Mouse (Mus musculus): ENCODE measurements at regions not wholly inside any gene's neighbourhood (a gene's known extent, or its start where the extent isn't known, plus 50 kb on each side); places are given as distances from the start of the nearest gene placed in this dataset.

DNA sequence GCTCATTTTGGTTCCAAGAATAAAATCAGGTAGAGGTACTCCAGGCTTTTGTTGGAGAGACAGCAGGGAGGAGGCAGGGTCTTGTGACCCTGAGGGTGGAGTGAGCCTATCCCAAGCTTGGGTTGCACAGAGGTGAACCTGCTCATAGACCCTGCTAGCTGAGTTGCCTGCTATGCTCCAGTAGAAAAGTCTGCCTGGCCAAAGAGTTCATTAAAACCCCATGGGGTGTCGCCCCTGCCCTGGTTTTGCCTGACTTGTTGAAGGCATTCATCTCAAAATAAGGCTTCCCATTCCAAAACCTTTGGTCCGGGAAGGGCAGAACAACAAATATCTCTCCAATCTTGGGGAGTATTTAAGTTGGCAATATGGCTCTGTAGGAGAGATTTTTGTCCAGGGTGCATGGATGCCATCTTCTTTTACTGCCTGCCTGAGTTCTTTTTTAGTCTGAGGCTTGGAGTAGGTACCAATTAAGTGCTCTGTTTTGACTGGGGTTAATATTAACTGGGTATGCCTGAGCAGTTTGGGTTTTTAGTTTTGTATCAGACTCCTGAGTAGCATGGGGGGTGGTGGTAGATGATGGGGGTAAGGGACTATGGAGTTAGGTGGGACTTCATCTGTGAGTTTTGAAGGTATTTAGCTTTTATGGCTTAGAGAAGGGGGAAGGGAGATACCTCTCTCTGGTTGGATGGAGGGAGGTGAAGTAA is 120.8 kb upstream of the Tmem164 start:
- no peak for ATAC-seq (ENCODE audit: low FRiP score)
- H3K9ac ChIP-seq: no peak overlapping the region
- no peaks in the 10 kb centered on the region for H3K9me3 ChIP-seq
- H3K4me3 ChIP-seq: no peak overlapping the region
- no peaks in the 10 kb centered on the region for H3K36me3 ChIP-seq
- no peaks in the 10 kb centered on the region for H3K4me1 ChIP-seq (replicated peaks)
- 60% methylated on average over 2 of the region's 2 CpGs for WGBS
- no peak overlapping the region for H3K4me2 ChIP-seq
- peaks cover 14% of the 10 kb centered on the region; the same call in 1 of the 2 replicates for H3K27me3 ChIP-seq
- H3K27ac ChIP-seq: no peak overlapping the region

DNA sequence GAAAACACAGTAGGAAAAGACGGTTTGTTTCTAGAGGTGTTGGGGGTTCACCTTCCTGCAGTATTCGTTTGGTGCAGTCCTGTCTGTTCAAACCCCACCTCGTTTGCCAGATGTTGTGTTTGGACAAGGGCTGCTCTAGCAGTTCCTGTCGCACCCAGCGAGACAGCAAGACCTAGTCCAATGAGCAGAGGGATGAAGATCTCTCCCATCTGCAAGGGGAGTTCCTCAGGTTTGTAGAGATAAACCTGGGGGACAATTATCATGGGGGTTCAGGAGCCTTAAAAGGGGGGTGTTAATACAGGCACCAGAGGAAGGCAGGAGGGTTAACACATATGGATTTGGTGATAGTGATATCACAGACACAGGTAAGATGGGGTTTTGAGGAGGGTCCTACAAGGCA is 119.4 kb upstream of the Tmem164 start:
- ATAC-seq (ENCODE audit: low FRiP score): no peak
- H3K4me2 ChIP-seq: no peak overlapping the region
- no peak overlapping the region for H3K4me3 ChIP-seq
- H3K9me3 ChIP-seq: no peaks in the 10 kb centered on the region
- H3K36me3 ChIP-seq: no peaks in the 10 kb centered on the region
- H3K27me3 ChIP-seq: peaks cover 14% of the 10 kb centered on the region; the same call in 1 of the 2 replicates
- H3K27ac ChIP-seq: no peak overlapping the region
- no peaks in the 10 kb centered on the region for H3K4me1 ChIP-seq (replicated peaks)
- H3K9ac ChIP-seq: no peak overlapping the region
- 86% methylated on average over 5 of the region's 5 CpGs for WGBS

DNA sequence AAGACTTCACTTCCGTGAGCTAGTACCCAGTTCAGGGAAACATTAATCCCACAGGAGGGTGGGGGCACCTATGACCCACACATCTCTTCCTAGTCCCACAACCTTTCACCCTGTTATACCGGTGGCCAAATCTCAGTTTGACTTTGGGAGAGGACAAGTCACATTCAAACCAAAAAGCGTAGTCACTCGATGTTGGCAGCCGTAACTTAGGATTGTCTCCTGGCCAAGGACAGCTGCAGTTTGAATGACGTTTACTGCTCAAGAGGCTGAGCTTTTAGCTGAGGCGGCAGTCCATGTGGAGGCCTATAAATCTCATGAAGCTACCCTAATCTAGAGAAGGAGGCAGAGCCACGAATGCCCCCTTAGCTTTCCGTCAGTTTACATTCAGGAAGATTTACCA is 117.0 kb upstream of the Tmem164 start:
- no peak for ATAC-seq (ENCODE audit: low FRiP score)
- Histone ChIP-seq H3K27me3 (peaks cover 19% of the 10 kb centered on the region; the same call in 1 of the 2 replicates), H3K4me3 (no peak overlapping the region), H3K27ac (no peak overlapping the region), H3K4me1 (replicated peaks) (no peaks in the 10 kb centered on the region), H3K9me3 (no peaks in the 10 kb centered on the region), H3K4me2 (no peak overlapping the region), H3K9ac (no peak overlapping the region), H3K36me3 (no peaks in the 10 kb centered on the region)
- 87% methylated on average over 9 of the region's 9 CpGs for WGBS

GRCm38 (mm10) chrX:142571772-142572171 is 109.4 kb upstream of the Tmem164 start:
- H3K27me3 ChIP-seq: peaks cover 5% of the 10 kb centered on the region; the same call in 1 of the 2 replicates
- H3K27ac ChIP-seq: no peak overlapping the region
- no peaks in the 10 kb centered on the region for H3K9me3 ChIP-seq
- H3K36me3 ChIP-seq: no peaks in the 10 kb centered on the region
- no peak overlapping the region for H3K4me3 ChIP-seq
- H3K9ac ChIP-seq: no peak overlapping the region
- H3K4me2 ChIP-seq: no peak overlapping the region
- H3K4me1 ChIP-seq (replicated peaks): no peaks in the 10 kb centered on the region
- no peak for ATAC-seq (ENCODE audit: low FRiP score)

- 85% methylated on average over 4 of the region's 4 CpGs for WGBS
- ATAC-seq (ENCODE audit: low FRiP score): no peak
- Histone ChIP-seq H3K9me3 (no peaks in the 10 kb centered on the region), H3K27me3 (no peaks in the 10 kb centered on the region), H3K4me1 (replicated peaks) (no peaks in the 10 kb centered on the region), H3K9ac (no peak overlapping the region), H3K4me3 (no peak overlapping the region), H3K36me3 (no peaks in the 10 kb centered on the region), H3K4me2 (no peak overlapping the region), H3K27ac (no peak overlapping the region)
Measured at GRCm38 (mm10) chrX:142574022-142574421, 107.2 kb upstream of the Tmem164 start.

GRCm38 (mm10) chrX:142574945-142575710 is 106.1 kb upstream of the Tmem164 start:
- WGBS: 62% methylated on average over 10 of the region's 10 CpGs
- Histone ChIP-seq H3K27me3 (no peaks in the 10 kb centered on the region), H3K4me3 (no peak overlapping the region)

GRCm38 (mm10) chrX:142576127-142576526 is 105.1 kb upstream of the Tmem164 start:
- H3K27me3 ChIP-seq: no peaks in the 10 kb centered on the region
- H3K4me3 ChIP-seq: no peak overlapping the region
- ATAC-seq (ENCODE audit: low FRiP score): no peak
- H3K4me1 ChIP-seq (replicated peaks): no peaks in the 10 kb centered on the region
- 81% methylated on average over 3 of the region's 3 CpGs for WGBS
- no peaks in the 10 kb centered on the region for H3K36me3 ChIP-seq
- no peak overlapping the region for H3K9ac ChIP-seq
- no peaks in the 10 kb centered on the region for H3K9me3 ChIP-seq
- no peak overlapping the region for H3K4me2 ChIP-seq
- no peak overlapping the region for H3K27ac ChIP-seq

More at GRCm38 (mm10) chrX:142574945-142575710, 106.1 kb upstream of the Tmem164 start:
- no peaks in the 10 kb centered on the region for H3K4me1 ChIP-seq (replicated peaks)
- ATAC-seq (ENCODE audit: low FRiP score): no peak
- no peaks in the 10 kb centered on the region for H3K9me3 ChIP-seq
- H3K4me2 ChIP-seq: no peak overlapping the region
- no peak overlapping the region for H3K9ac ChIP-seq
- no peaks in the 10 kb centered on the region for H3K36me3 ChIP-seq
- H3K27ac ChIP-seq: no peak overlapping the region

DNA sequence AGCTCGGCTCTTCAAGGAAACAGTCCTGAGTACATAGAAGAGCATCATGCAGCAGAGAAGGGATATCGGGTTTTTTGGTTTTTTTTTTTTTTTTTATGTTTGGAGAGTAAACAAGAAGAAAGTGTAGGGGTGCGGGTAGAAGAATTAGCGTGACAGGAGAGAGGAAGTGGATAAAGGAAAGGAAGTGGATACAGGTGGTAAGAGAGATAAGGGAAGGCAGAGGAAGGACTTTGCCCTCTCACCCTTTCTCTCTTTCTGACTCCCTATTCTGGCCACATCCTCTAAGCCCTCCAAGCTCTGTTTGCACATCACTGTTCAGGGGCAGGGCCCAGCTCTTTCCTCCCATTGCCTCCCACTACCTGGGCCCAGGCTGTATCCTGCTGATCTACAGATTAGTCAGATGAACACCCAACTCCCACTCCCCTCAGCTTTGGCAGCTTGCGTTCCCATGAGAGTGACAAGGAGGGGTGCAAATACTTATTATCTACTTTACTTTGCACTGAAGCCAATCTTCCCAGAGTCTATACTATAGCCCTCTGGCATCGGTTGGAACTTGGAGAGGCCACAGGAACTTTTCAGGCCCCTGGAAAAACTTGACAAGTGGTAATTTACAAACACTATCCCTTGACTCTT is 103.6 kb upstream of the Tmem164 start:
- Histone ChIP-seq H3K36me3 (no peaks in the 10 kb centered on the region), H3K9me3 (no peaks in the 10 kb centered on the region), H3K27me3 (no peaks in the 10 kb centered on the region), H3K4me3 (no peak overlapping the region), H3K9ac (no peak overlapping the region), H3K4me1 (replicated peaks) (no peaks in the 10 kb centered on the region), H3K4me2 (no peak overlapping the region), H3K27ac (no peak overlapping the region)
- ATAC-seq (ENCODE audit: low FRiP score): no peak
- 74% methylated on average over 6 of the region's 6 CpGs for WGBS

- Histone ChIP-seq H3K4me3 (no peak overlapping the region), H3K4me1 (replicated peaks) (no peaks in the 10 kb centered on the region), H3K9ac (no peak overlapping the region), H3K36me3 (no peaks in the 10 kb centered on the region), H3K27me3 (0 out of 2 replicates have a peak, but pooled peaks cover 5% of the 10 kb centered on the region), H3K27ac (no peak overlapping the region), H3K9me3 (no peaks in the 10 kb centered on the region), H3K4me2 (no peak overlapping the region)
- 83% methylated on average over 2 of the region's 2 CpGs for WGBS
- ATAC-seq (ENCODE audit: low FRiP score): no peak
Measured at GRCm38 (mm10) chrX:142585281-142585680, 95.9 kb upstream of the Tmem164 start.

DNA sequence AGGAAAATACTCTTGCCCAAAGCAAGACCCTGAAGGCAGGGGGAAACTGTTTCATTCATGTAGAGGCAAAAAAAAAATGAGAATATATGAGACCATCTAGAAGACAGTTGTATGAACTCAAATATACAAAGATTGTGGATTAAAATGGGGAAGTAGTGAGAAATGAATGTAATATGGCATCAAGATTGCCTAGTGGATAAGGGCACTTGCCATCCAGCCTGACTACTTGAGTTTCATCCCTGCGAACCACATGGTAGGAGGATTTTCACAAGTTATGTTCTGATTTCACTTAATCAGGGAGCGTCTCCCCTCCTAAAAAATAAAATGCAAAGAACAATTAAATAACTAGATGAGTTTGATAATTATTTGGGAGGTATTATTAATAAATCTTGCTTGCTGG is 81.8 kb upstream of the Tmem164 start:
- WGBS: 97% methylated on average over 2 of the region's 2 CpGs
- Histone ChIP-seq H3K9me3 (no peaks in the 10 kb centered on the region), H3K9ac (no peak overlapping the region), H3K4me1 (replicated peaks) (no peaks in the 10 kb centered on the region), H3K36me3 (no peaks in the 10 kb centered on the region), H3K27me3 (peaks cover under 1% of the 10 kb centered on the region; the same call in 1 of the 2 replicates), H3K27ac (no peak overlapping the region), H3K4me3 (no peak overlapping the region), H3K4me2 (no peak overlapping the region)
- ATAC-seq (ENCODE audit: low FRiP score): no peak

- H3K4me1 ChIP-seq (replicated peaks): no peaks in the 10 kb centered on the region
- H3K9me3 ChIP-seq: no peaks in the 10 kb centered on the region
- H3K27me3 ChIP-seq: no peaks in the 10 kb centered on the region; the same call in 1 of the 2 replicates
- H3K36me3 ChIP-seq: no peaks in the 10 kb centered on the region
- no peak for ATAC-seq (ENCODE audit: low FRiP score)
- H3K9ac ChIP-seq: no peak overlapping the region
- no peak overlapping the region for H3K4me3 ChIP-seq
- 90% methylated on average over 1 of the region's 1 CpGs for WGBS
- no peak overlapping the region for H3K27ac ChIP-seq
- H3K4me2 ChIP-seq: no peak overlapping the region
Measured at GRCm38 (mm10) chrX:142600782-142601181, 80.4 kb upstream of the Tmem164 start.

DNA sequence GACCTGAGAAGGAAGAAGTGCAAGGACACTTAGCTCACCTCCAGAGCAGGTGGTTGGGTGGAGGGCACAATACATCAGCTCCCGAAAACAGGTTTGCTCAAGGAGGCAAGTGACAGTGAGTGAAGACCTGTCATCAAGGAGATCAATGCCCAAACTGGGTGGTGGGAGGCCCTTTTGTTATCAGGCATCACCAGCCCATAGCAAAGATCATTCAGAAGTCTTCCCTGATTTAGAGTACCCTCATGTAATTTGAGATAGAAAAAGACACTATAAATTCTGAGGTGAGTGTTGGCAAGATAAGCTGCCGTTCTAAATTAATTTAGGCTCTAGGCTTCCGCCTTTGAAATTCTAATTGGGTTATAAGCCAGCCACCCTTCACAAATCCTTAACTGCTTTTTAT is 76.1 kb upstream of the Tmem164 start:
- Histone ChIP-seq H3K9ac (no peak overlapping the region), H3K9me3 (no peaks in the 10 kb centered on the region), H3K27ac (no peak overlapping the region), H3K27me3 (0 out of 2 replicates have a peak, but pooled peaks cover 7% of the 10 kb centered on the region), H3K36me3 (no peaks in the 10 kb centered on the region), H3K4me3 (no peak overlapping the region), H3K4me2 (no peak overlapping the region), H3K4me1 (replicated peaks) (no peaks in the 10 kb centered on the region)
- WGBS: 88% methylated on average over 3 of the region's 3 CpGs
- ATAC-seq (ENCODE audit: low FRiP score): no peak
